Mouse (Mus musculus) CH12.LX (cell line): Measurements from ENCODE around the gene Notch1. TPM values are rescaled to one million over a fixed set of nuclear protein-coding genes. Genes with fewer than 3 reads are reported as not detected.

ENCODE experiments used
- DNase-seq: peaks from one replicate; pipeline ENCODE4 v3.0.0-alpha.2; 2013; ENCODE audit errors: extremely low read depth
- H3K27ac ChIP-seq: 2 replicates; pipeline ENCODE4 v1.5.1; 2012; ENCODE audit warnings: low read depth, mild to moderate bottlenecking, control low read depth, moderate library complexity; ENCODE audit not compliant: insufficient read depth
- H3K27me3 ChIP-seq: replicated peaks from 2 replicates; pipeline ENCODE3; 2012; ENCODE audit warnings: inconsistent platforms
- H3K36me3 ChIP-seq, 2 experiments: replicated peaks in 1 of 2; 2 replicates each; pipeline versions ENCODE3 to v1.6.1; 2012; ENCODE audit warnings: inconsistent platforms in 1 of 2, low read length in 1 of 2, mild to moderate bottlenecking in 1 of 2, mixed read lengths in 1 of 2, moderate library complexity in 1 of 2; ENCODE audit not compliant: control insufficient read depth in 1 of 2, insufficient read depth in 1 of 2
- H3K4me1 ChIP-seq, 2 experiments: 2 replicates each; pipeline ENCODE4 v1.6.1; 2012; ENCODE audit warnings: inconsistent platforms in 1 of 2, moderate library complexity in 1 of 2; ENCODE audit not compliant: insufficient read depth in 2 of 2, control insufficient read depth in 1 of 2
- H3K4me2 ChIP-seq: 2 replicates; pipeline ENCODE4 v1.6.1; 2012; ENCODE audit warnings: low read depth, mild to moderate bottlenecking, control low read depth; ENCODE audit not compliant: poor library complexity, insufficient read depth, severe bottlenecking
- H3K4me3 ChIP-seq, 3 experiments: fragments of 150-350 bp in 1 of 3; sonication (generic) in 1 of 3; replicated peaks in 1 of 3; 2 replicates each; pipeline versions ENCODE3 to v1.5.1; 2011 to 2012; ENCODE audit warnings: low read depth in 2 of 3, low read length in 2 of 3, mild to moderate bottlenecking in 2 of 3, moderate library complexity in 2 of 3, control low read depth in 1 of 3, improper control_type of control experiment in 1 of 3, inconsistent platforms in 1 of 3, mixed read lengths in 1 of 3; ENCODE audit not compliant: poor library complexity in 1 of 3
- H3K79me2 ChIP-seq: replicated peaks from 2 replicates; pipeline ENCODE4 v1.6.1; 2012; ENCODE audit warnings: mild to moderate bottlenecking, moderate library complexity; ENCODE audit not compliant: control insufficient read depth, poor library complexity, insufficient read depth, severe bottlenecking; ENCODE audit errors: extremely low read depth
- H3K9ac ChIP-seq: 2 replicates; pipeline ENCODE4 v1.6.1; 2012; ENCODE audit warnings: low read depth, mild to moderate bottlenecking, control low read depth, moderate library complexity; ENCODE audit not compliant: insufficient read depth
- H3K9me3 ChIP-seq: replicated peaks from 2 replicates; pipeline ENCODE3; 2012; ENCODE audit warnings: low read length, inconsistent platforms, mixed read lengths
- CHD2 ChIP-seq: IDR thresholded peaks from 2 replicates; pipeline ENCODE4 v1.6.1; 2011; ENCODE audit warnings: low read length, improper control_type of control experiment
- CTCF ChIP-seq, 2 experiments: IDR thresholded peaks in 1 of 2; conservative IDR thresholded peaks in 1 of 2; 2 replicates each; pipeline ENCODE4 v1.5.1; 2011 to 2012; ENCODE audit warnings: low read depth in 2 of 2, low read length in 2 of 2, improper control_type of control experiment in 1 of 2, inconsistent platforms in 1 of 2, mild to moderate bottlenecking in 1 of 2, moderate library complexity in 1 of 2
- E2F4 ChIP-seq: IDR thresholded peaks from 2 replicates; pipeline ENCODE4 v1.6.1; 2011; ENCODE audit warnings: low read depth, low read length, improper control_type of control experiment; ENCODE audit not compliant: insufficient replicate concordance
- EP300 ChIP-seq: IDR thresholded peaks from 2 replicates; pipeline ENCODE4 v1.6.1; 2011; ENCODE audit warnings: low read length, improper control_type of control experiment
- ETS1 ChIP-seq: conservative IDR thresholded peaks from 2 replicates; pipeline ENCODE4 v1.6.1; 2012; ENCODE audit warnings: low read depth, mild to moderate bottlenecking, inconsistent platforms, low read length, improper control_type of control experiment, moderate library complexity
- JUN ChIP-seq: IDR thresholded peaks from 2 replicates; pipeline ENCODE4 v1.6.1; 2011; ENCODE audit warnings: low read depth, mild to moderate bottlenecking, low read length, improper control_type of control experiment, moderate library complexity; ENCODE audit not compliant: insufficient read depth
- JUND ChIP-seq: conservative IDR thresholded peaks from 2 replicates; pipeline ENCODE4 v1.6.1; 2011; ENCODE audit warnings: low read depth, low read length, improper control_type of control experiment
- MAFK ChIP-seq: IDR thresholded peaks from 2 replicates; pipeline ENCODE4 v1.6.1; 2011; ENCODE audit warnings: low read length, improper control_type of control experiment; ENCODE audit not compliant: insufficient replicate concordance
- MEF2A ChIP-seq: IDR thresholded peaks from 2 replicates; pipeline ENCODE4 v1.6.1; 2014; ENCODE audit warnings: low read depth, mild to moderate bottlenecking, inconsistent platforms, low read length, improper control_type of control experiment, borderline replicate concordance
- MXI1 ChIP-seq: IDR thresholded peaks from 2 replicates; pipeline ENCODE4 v1.6.1; 2011; ENCODE audit warnings: mild to moderate bottlenecking, low read depth, low read length, improper control_type of control experiment
- POLR2AphosphoS2 ChIP-seq: IDR thresholded peaks from 2 replicates; pipeline ENCODE4 v1.6.1; 2011; ENCODE audit warnings: low read depth, low read length, improper control_type of control experiment
- RAD21 ChIP-seq: IDR thresholded peaks from 2 replicates; pipeline ENCODE4 v1.6.1; 2011; ENCODE audit warnings: low read depth, mild to moderate bottlenecking, low read length, improper control_type of control experiment, moderate library complexity
- TBP ChIP-seq: conservative IDR thresholded peaks from 2 replicates; pipeline ENCODE4 v1.6.1; 2011; ENCODE audit warnings: low read depth, low read length, improper control_type of control experiment
- UBTF ChIP-seq: IDR thresholded peaks from 2 replicates; pipeline ENCODE4 v1.6.1; 2012; ENCODE audit warnings: low read depth, mild to moderate bottlenecking, inconsistent platforms, low read length, improper control_type of control experiment, moderate library complexity
- USF1 ChIP-seq: IDR thresholded peaks from 2 replicates; pipeline ENCODE4 v1.6.1; 2014; ENCODE audit warnings: low read depth, mild to moderate bottlenecking, inconsistent platforms, low read length, improper control_type of control experiment
- USF2 ChIP-seq: conservative IDR thresholded peaks from 2 replicates; pipeline ENCODE4 v1.6.1; 2011; ENCODE audit warnings: low read depth, low read length, improper control_type of control experiment
- ZNF384 ChIP-seq: IDR thresholded peaks from 2 replicates; pipeline ENCODE4 v1.6.1; 2012; ENCODE audit warnings: low read depth, low read length, improper control_type of control experiment, inconsistent platforms
- dilution Hi-C: fragments of 300-500 bp; cut with MboI; formaldehyde crosslinking; loops from 2 replicates; pipeline ENCODE4 v1.14.3; 2020; ENCODE audit warnings: low sequenced_read_pairs; ENCODE audit not compliant: extremely low pct_unique_long_range_greater_than_20kb, extremely low pct_ligation_motif_present
- in situ Hi-C: fragments of 300-500 bp; cut with MboI; formaldehyde crosslinking; loops from 3 replicates; pipeline ENCODE4 v1.14.3; 2019; ENCODE audit warnings: low sequenced_read_pairs, low pct_ligation_motif_present, low pct_unique_long_range_greater_than_20kb, mixed read lengths
- polyA plus RNA-seq: library from polyadenylated mRNA; unstranded; fragments of >175 nt; gene quantifications from 2 replicates; pipeline ENCODE4 v1.2.1, GENCODE M21; 2012; ENCODE audit warnings: low read depth; ENCODE audit not compliant: insufficient read length
- total RNA-seq, 2 experiments: library from RNA; depleted of rRNA; stranded (reverse); fragments of 300-350 nt in 1 of 2; fragments of >200 nt in 1 of 2; gene quantifications; 2 replicates each; pipeline ENCODE4 v1.2.3; 2012 to 2014

The Notch1 gene
- total and polyA plus RNA-seq, 3 experiments, result 0.98 to 13.1 (median 3.8) TPM

DNA sequence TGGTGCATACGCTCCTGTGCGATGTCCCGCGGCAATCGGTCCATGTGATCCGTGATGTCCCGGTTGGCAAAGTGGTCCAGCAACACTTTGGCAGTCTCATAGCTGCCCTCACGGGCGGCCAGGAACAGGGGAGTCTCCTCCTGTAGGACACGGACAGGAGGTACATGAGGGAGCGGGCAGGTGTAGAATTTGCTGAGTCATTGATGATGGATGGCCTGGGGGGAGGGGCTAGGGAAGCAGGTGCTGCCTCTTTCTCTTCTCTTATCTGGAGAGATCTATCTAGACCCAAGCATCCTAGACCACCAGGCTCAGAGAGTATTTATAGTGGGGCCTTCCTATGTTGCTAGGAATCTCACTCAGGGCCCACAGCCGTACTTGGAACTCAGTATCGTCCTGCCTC lies 55.6 kb downstream of the Notch1 start:
- H3K27me3 ChIP-seq, result no peaks in the 10 kb centered on the region
- peak; percentile 25 for DNase-seq
- H3K9ac ChIP-seq, result no peak overlapping the region
- H3K4me3 ChIP-seq, result no peak overlapping the region
- H3K4me1 ChIP-seq, result peaks cover 25 to 48% of the 10 kb centered on the region in 2 experiments
- in situ Hi-C loops (no loop called here), dilution Hi-C loops (no loop called here)
- no peaks in the 10 kb centered on the region for H3K79me2 ChIP-seq
- H3K4me2 ChIP-seq, result no peak overlapping the region
- H3K9me3 ChIP-seq, result no peaks in the 10 kb centered on the region
- TF ChIP-seq MAFK, result peak; percentile 79; the same call in 1 of the 2 replicates
- no peak for TF ChIP-seq JUND
- TF ChIP-seq, all 38 proteins: peak for 1
- Histone ChIP-seq H3K27ac (peak overlapping the region; percentile 56), H3K36me3 (peaks cover 64 to 69% of the 10 kb centered on the region in 2 experiments)

DNA sequence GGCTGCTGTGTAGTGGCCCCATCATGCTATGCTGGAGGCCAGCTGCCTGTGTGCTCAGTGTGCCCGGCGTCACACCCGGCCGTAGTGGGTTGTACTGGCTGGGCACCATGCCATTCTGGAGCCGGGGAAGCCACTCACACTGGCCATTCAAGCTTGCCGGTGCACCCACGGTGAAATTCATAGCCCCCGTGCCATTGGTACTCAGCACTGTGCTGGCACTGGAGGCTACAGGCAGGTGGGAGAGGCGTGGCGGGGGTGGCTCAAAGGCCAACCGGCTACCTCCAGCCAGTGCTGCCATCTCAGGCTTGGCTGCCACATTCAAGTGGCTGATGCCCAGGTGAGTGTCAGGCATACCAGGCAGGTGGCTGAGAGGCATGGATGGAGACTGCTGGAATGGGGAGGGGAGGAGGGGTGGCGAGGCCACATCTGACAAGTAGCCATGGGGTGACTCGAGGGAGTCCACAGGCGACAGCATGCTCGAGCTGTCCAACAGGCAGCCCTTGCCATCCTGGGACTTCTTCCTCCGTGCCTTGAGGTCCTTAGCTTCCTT lies 56.3 kb downstream of the Notch1 start:
- TF ChIP-seq CTCF (conservative IDR thresholded peaks at IDR 0.05 in 1 of 2, IDR thresholded peaks at IDR 0.05 in 1 of 2; ENCODE audit: low read depth in 2 of 2, low read length in 2 of 2), result no peak
- TF ChIP-seq USF1, result no peak
- TF ChIP-seq MAFK, result no peak
- no peak for TF ChIP-seq RAD21
- no peak for TF ChIP-seq POLR2AphosphoS2
- TF ChIP-seq JUN, result no peak
- TF ChIP-seq ZNF384, result no peak
- TF ChIP-seq MXI1, result no peak
- no peak for TF ChIP-seq MEF2A
- no peak for TF ChIP-seq TBP
- no peak for TF ChIP-seq ETS1
- TF ChIP-seq EP300, result no peak
- no peak for TF ChIP-seq CHD2
- no peak for TF ChIP-seq E2F4
- TF ChIP-seq UBTF, result no peak
- TF ChIP-seq USF2, result no peak
- H3K79me2 ChIP-seq, result no peaks in the 10 kb centered on the region
- dilution Hi-C loops, result no loop called here
- H3K4me1 ChIP-seq, result peaks cover 25 to 48% of the 10 kb centered on the region in 2 experiments
- DNase-seq, result no peak
- H3K27me3 ChIP-seq, result no peaks in the 10 kb centered on the region
- no peak overlapping the region for H3K4me3 ChIP-seq
- no peak overlapping the region for H3K27ac ChIP-seq
- in situ Hi-C loops, result no loop called here
- H3K4me2 ChIP-seq, result no peak overlapping the region
- H3K9me3 ChIP-seq, result no peaks in the 10 kb centered on the region
- no peak overlapping the region for H3K9ac ChIP-seq
- peaks cover 59 to 68% of the 10 kb centered on the region in 2 experiments for H3K36me3 ChIP-seq
